Mouse (Mus musculus) CD4-positive naive resting alpha-beta T cell, adult 76 days (primary cell): ENCODE results near the gene Zfp36l3. TPM values are rescaled to one million over a fixed set of nuclear protein-coding genes. Genes with fewer than 3 reads are reported as not detected.

Source experiments
- total RNA-seq: library from RNA; stranded (reverse); gene quantifications from one replicate; pipeline ENCODE4 v1.2.4, GENCODE M21; 2023

Zfp36l3 gene
- total RNA-seq, result not detected

GRCm38 (mm10) chrX:53776276-53776675 lies at the start of gene Zfp36l3:
Zfp36l3 (minus strand) TSS chrX:53776394.

GRCm38 (mm10) chrX:53797519-53797918 lies 21.3 kb upstream of the Zfp36l3 start, which contains the start of gene Xlr:
Xlr (minus strand) TSS chrX:53797706.

DNA sequence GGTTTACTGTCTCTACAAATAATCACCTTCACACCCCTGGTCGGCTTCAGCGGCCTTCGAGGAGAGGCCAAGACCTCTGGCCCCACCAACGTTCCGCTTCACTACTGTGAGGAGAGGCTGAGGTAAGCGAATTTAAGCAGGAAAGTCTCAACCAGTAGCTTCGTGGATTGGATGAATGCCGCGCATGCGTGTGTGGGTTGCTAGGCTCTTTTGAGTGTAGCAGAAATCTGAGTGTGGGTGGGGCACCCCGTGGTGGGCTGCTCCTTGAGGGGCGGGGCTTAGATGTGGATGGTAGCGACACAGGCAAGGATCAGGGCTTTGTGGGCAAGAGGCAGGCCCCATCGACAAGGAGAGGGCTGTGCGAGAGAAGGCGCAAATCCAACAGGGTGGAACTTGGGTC lies 18.5 kb downstream of the Zfp36l3 start, which contains the start of gene 1700013H16Rik:
Gene 1700013H16Rik, minus strand, starts transcription at position 96 of the 400 bp plus-strand sequence.

DNA sequence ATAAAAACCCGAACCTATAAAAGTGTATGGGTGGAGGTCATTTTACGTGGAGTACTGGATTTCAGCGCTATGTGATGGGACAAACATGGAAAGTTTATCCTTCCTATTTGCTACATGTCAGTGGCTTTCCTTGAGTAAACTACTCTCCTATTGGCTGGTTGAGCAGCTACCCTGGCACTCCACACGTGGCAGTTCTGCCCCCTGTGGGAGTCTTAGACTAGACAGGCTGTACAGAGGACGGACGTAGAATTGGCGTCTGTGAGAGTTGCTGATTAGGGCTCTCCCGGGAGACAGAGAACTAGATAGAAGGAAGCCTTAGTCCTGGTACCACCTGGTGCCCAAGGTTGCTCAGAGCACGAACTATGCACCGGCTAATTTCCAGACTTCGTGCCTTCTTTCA lies 51.6 kb downstream of the Zfp36l3 start, which contains the start of gene 4930502E18Rik:
Gene 4930502E18Rik, plus strand, starts transcription at position 231 of the 400 bp plus-strand sequence.

Other genes with a start within 250 kb of the Zfp36l3 start
- 5.9 TPM for gene Rtl8c, start 168.4 kb downstream of the Zfp36l3 start, total RNA-seq
- gene Gm14597, start 167.4 kb downstream of the Zfp36l3 start, total RNA-seq, result not detected
- 14.1 TPM for gene Rtl8a, start 132.7 kb downstream of the Zfp36l3 start, total RNA-seq
- gene Rtl8b, start 106.0 kb downstream of the Zfp36l3 start, total RNA-seq, result 18.0 TPM
- gene 4930502E18Rik, start 51.6 kb downstream of the Zfp36l3 start, total RNA-seq, result not detected
- not detected for gene 1700013H16Rik, start 18.6 kb downstream of the Zfp36l3 start, total RNA-seq
- gene Xlr, start 21.3 kb upstream of the Zfp36l3 start, total RNA-seq, result 1.2 TPM